Mouse (Mus musculus) forebrain, embryonic 15.5 days (tissue): ENCODE measurements around the gene Lad1. TPM values are rescaled to one million over a fixed set of nuclear protein-coding genes. Genes with fewer than 3 reads are reported as not detected.

Experiments
- ATAC-seq: fragments of 200-750 bp; cut with Nextera tagmentation; replicated peaks from 2 replicates; pipeline ENCODE4 v1.8.0; 2017; ENCODE audit warnings: mild to moderate bottlenecking, moderate TSS enrichment, moderate library complexity
- H3K27ac ChIP-seq: fragments of 300-500 bp; sonication (generic); replicated peaks from 2 replicates; pipeline ENCODE4 v1.5.1; 2015; ENCODE audit warnings: mild to moderate bottlenecking, inconsistent platforms
- H3K27me3 ChIP-seq: fragments of 300-500 bp; sonication (generic); 2 replicates; pipeline ENCODE4 v1.6.1; 2015; ENCODE audit warnings: inconsistent platforms
- H3K36me3 ChIP-seq: fragments of 300-500 bp; sonication (generic); 2 replicates; pipeline ENCODE4 v1.6.1; 2015; ENCODE audit warnings: mild to moderate bottlenecking, inconsistent platforms
- H3K4me1 ChIP-seq: fragments of 300-500 bp; sonication (generic); 2 replicates; pipeline ENCODE4 v1.6.1; 2015; ENCODE audit warnings: inconsistent platforms
- H3K4me2 ChIP-seq: fragments of 300-500 bp; sonication (generic); replicated peaks from 2 replicates; pipeline ENCODE4 v1.6.1; 2015; ENCODE audit warnings: mild to moderate bottlenecking, inconsistent platforms
- H3K4me3 ChIP-seq: fragments of 300-500 bp; sonication (generic); 2 replicates; pipeline ENCODE4 v1.5.1; 2015; ENCODE audit warnings: mild to moderate bottlenecking, inconsistent platforms
- H3K9ac ChIP-seq: fragments of 300-500 bp; sonication (generic); replicated peaks from 2 replicates; pipeline ENCODE4 v1.6.1; 2015; ENCODE audit warnings: mild to moderate bottlenecking, inconsistent platforms
- H3K9me3 ChIP-seq: fragments of 300-500 bp; sonication (generic); 2 replicates; pipeline ENCODE4 v1.6.1; 2016; ENCODE audit warnings: inconsistent platforms
- WGBS: fragments of 180-500 bp; shearing (Covaris S2); methylation state at CpG from one replicate; pipeline ENCODE4 v1.1.7; 2015; ENCODE audit warnings: mixed read lengths; 5-methylcytosine and 5-hydroxymethylcytosine counted together
- polyA plus RNA-seq: library from polyadenylated mRNA; unstranded; fragments of >200 nt; fragmentation: Nextera tagmentation; extraction: Ambion mirVana; gene quantifications from 2 replicates; pipeline ENCODE4 v1.2.1, GENCODE M21; 2015

Lad1 gene
- polyA plus RNA-seq, 1 experiment from 2014 or later = 0.37 TPM

- peak; percentile 87 for ATAC-seq
- Histone ChIP-seq H3K9me3 (no peaks in the 10 kb centered on the region), H3K27ac (no peak overlapping the region), H3K4me2 (no peak overlapping the region), H3K4me1 (no peaks in the 10 kb centered on the region), H3K9ac (no peak overlapping the region), H3K4me3 (no peak overlapping the region), H3K36me3 (no peaks in the 10 kb centered on the region), H3K27me3 (no peaks in the 10 kb centered on the region)
- WGBS = 51% methylated on average over 19 of the region's 19 CpGs
Observed at GRCm38 (mm10) chr1:135865518-135866194, 47.3 kb downstream of the Lad1 start.

DNA sequence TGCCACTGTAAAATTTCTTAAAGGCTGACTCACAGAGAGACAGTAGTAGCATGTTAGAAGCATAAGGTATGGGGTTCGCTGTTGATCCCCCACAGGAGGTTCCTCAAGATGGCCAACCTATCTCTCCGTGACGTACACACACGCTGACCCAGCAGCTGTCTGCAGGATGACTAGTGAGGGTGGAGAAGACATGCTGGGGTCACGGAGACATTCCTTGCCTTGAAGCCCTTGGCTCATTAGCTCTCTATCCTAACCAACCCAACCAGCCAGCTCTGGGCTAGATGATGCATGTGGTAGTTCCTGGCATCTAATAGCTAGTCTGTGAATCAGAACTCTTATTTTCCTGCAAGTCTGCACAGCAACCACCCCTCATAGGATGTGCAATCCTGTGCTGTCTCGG, 50.2 kb downstream of the Lad1 start:
- H3K9ac ChIP-seq = no peak overlapping the region
- H3K9me3 ChIP-seq = no peaks in the 10 kb centered on the region
- H3K27me3 ChIP-seq = no peaks in the 10 kb centered on the region
- H3K36me3 ChIP-seq = no peaks in the 10 kb centered on the region
- no peak overlapping the region for H3K4me3 ChIP-seq
- H3K4me2 ChIP-seq = no peak overlapping the region
- WGBS = 93% methylated on average over 6 of the region's 6 CpGs
- H3K4me1 ChIP-seq = no peaks in the 10 kb centered on the region
- ATAC-seq = no peak
- no peak overlapping the region for H3K27ac ChIP-seq

GRCm38 (mm10) chr1:135872991-135873390, 54.6 kb downstream of the Lad1 start:
- WGBS = 90% methylated on average over 4 of the region's 4 CpGs
- no peak overlapping the region for H3K27ac ChIP-seq
- H3K4me2 ChIP-seq = no peak overlapping the region
- ATAC-seq = no peak
- H3K9me3 ChIP-seq = no peaks in the 10 kb centered on the region
- H3K36me3 ChIP-seq = no peaks in the 10 kb centered on the region
- H3K9ac ChIP-seq = no peak overlapping the region
- H3K4me3 ChIP-seq = no peak overlapping the region
- H3K27me3 ChIP-seq = no peaks in the 10 kb centered on the region
- H3K4me1 ChIP-seq = no peaks in the 10 kb centered on the region

DNA sequence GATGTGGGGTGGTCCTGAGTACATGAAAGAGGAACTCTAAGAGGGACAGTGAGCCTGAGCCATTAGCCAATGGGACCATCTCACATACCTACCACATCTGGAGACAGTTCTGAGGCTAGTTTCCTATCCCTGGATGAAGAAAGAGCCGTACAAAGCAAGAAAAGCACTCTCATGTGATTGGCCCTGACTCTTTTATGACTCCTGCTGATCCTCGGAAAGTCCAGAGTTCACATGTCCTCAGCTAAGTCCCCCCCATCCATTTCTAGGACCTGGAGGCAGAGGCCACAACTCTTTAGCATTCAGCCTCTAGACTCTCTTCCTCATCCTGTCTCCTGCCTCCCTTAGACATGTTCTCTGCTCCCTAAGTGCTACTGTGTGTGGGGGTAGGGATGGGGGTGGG, 58.9 kb downstream of the Lad1 start:
- no peaks in the 10 kb centered on the region for H3K9me3 ChIP-seq
- no peak overlapping the region for H3K4me3 ChIP-seq
- no peak for ATAC-seq
- no peaks in the 10 kb centered on the region for H3K4me1 ChIP-seq
- no peak overlapping the region for H3K27ac ChIP-seq
- H3K27me3 ChIP-seq = no peaks in the 10 kb centered on the region
- WGBS = 82% methylated on average over 2 of the region's 2 CpGs
- no peaks in the 10 kb centered on the region for H3K36me3 ChIP-seq
- H3K4me2 ChIP-seq = no peak overlapping the region
- H3K9ac ChIP-seq = no peak overlapping the region

DNA sequence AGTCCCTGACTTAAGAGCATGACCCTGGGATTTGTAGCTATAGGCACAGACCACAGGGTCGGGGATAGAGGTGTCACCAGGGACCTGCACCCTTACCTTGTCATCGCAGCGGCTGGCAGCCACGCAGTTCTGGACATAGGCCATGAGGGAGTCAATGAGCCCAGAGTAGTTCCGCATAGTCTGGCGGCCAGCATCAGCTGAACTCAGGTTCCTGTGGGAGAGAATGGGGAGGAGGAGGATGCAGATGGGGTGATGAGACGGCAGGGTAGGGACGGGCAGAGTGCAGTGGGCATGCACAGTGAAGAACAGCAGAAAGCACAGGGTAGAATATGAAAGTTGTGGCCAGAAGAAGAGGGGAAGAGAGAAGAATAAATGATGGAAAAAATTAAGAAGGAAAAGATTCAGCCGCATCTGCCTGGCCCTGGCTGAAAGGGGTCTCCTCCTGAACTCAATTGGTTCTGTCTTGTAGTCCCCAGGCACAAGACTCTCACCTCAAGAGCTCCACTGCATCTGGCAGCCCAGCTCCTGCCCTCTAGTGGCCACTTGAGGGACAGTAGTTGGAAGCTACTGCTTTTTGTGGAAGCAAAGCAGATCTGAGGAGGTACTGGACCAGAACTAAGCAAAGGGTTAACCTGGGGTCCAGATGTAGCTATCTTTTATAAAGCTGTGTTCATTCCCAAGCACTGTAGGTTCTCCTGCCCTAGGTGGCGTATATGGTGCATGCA, 64.1 kb downstream of the Lad1 start:
- WGBS = 73% methylated on average over 10 of the region's 10 CpGs
- Histone ChIP-seq H3K27ac (no peak overlapping the region), H3K4me2 (no peak overlapping the region), H3K4me3 (no peak overlapping the region), H3K27me3 (no peaks in the 10 kb centered on the region), H3K4me1 (no peaks in the 10 kb centered on the region), H3K9ac (no peak overlapping the region), H3K9me3 (no peaks in the 10 kb centered on the region), H3K36me3 (no peaks in the 10 kb centered on the region)
- no peak for ATAC-seq

Other genes with a start within 250 kb of the Lad1 start
- gene Nav1, start 211.3 kb upstream of the Lad1 start, polyA plus RNA-seq = 48.1 and 51.1 TPM in 2 replicates
- gene Csrp1, start 98.5 kb upstream of the Lad1 start, polyA plus RNA-seq = 17.7 and 18.0 TPM in 2 replicates
- 15.5 and 16.8 TPM in 2 replicates for gene Phlda3, start 52.5 kb upstream of the Lad1 start, polyA plus RNA-seq
- 0.45 and 1.3 TPM in 2 replicates for gene Tnni1, start 39.2 kb upstream of the Lad1 start, polyA plus RNA-seq
- 0.75 and 5.7 TPM in 2 replicates for gene Tnnt2, start 17.8 kb downstream of the Lad1 start, polyA plus RNA-seq
- not detected in 2 replicates for gene Pkp1, start 100.6 kb downstream of the Lad1 start, polyA plus RNA-seq
- not detected in 2 replicates for gene Igfn1, start 187.7 kb downstream of the Lad1 start, polyA plus RNA-seq
- 135 and 149 TPM in 2 replicates for gene Tmem9, start 189.6 kb downstream of the Lad1 start, polyA plus RNA-seq
- 0.60 TPM in 1 of 2 replicates, not detected in the other for gene Ascl5, start 232.2 kb downstream of the Lad1 start, polyA plus RNA-seq
- 0.47 and 0.54 TPM in 2 replicates for gene Cacna1s, start 234.2 kb downstream of the Lad1 start, polyA plus RNA-seq